Mouse (Mus musculus): ENCODE measurements around the gene Epha8.

The Epha8 gene

GRCm38 (mm10) chr4:136956751-136957446 lies at the start of gene Epha8:
Gene Epha8 (minus strand): TSS chr4:136956816.
- no peak for DNase-seq

GRCm38 (mm10) chr4:137001825-137002224 lies 45.2 kb upstream of the Epha8 start:
- DNase-seq = no peak

GRCm38 (mm10) chr4:137001020-137001419 lies 44.4 kb upstream of the Epha8 start:
- no peak for DNase-seq

GRCm38 (mm10) chr4:136998371-136998770 lies 41.8 kb upstream of the Epha8 start:
- no peak for DNase-seq

DNA sequence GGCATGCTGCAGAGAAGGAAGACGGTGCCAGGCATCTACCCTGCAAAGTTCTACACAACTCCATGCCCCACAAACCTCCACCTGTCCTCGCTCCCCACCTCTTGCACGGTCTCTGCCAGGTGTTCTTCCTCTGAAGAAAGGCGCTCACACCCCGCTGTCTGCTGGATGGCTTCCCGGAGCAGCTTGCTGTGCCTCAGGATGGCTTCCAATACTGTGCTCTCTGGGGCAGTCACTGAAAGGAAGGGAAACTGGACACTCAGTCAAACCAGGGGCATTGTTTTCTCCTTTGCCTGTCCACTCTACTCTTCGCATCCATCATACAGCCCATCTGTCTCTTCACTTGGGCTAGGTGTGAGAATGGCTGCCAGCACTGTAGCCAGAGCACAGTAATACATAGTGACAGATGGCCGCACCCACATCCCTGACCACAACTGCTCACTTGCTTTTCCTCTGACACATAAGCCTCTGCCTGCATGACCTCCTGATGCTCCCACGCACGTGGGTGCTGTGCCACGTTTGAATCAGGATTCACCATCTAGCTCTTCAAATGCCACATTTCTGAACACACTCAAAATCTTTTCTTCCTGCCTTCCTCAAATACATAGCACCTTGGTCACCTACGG lies 41.2 kb upstream of the Epha8 start:
- no peak for DNase-seq

DNA sequence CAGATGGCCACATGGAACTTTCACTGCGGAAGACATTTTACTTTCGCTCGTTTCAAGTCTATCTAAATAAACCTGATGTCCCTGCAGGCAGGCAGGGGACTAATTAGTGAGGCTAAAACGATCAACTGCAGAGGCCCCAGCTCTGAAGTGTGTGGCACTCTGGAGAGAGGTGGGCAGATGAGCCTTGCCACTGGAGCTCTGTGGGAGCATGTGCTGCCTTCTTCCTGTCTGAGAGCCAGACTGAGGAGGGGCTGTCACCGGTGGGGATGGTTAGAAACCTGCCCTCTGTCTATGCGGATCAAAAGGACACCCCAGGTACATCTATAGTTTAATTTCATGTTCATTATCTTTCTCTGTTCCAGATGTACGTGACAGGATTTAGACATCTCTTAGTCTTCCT lies 40.3 kb upstream of the Epha8 start:
- no peak for DNase-seq

DNA sequence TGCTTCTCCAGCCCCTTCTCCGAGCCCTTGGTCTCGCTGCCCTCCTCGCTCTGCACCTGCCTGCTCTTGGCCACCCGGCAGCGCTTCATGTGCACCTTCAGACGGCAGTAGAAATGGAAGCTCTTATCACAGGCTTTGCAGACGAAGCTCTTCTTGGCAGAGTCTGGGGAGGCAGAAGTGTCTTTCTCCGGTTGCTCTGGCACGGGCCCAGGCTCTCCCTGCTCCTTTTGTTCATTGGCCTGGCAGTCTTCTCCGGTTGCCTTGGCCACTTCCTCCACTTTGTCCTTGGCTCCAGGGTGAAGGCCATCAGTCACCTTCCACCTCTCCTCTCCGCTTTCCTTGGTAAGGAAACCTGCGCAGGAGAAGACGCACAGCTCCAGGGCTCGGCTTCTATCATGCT lies 38.7 kb upstream of the Epha8 start:
- no peak for DNase-seq

DNA sequence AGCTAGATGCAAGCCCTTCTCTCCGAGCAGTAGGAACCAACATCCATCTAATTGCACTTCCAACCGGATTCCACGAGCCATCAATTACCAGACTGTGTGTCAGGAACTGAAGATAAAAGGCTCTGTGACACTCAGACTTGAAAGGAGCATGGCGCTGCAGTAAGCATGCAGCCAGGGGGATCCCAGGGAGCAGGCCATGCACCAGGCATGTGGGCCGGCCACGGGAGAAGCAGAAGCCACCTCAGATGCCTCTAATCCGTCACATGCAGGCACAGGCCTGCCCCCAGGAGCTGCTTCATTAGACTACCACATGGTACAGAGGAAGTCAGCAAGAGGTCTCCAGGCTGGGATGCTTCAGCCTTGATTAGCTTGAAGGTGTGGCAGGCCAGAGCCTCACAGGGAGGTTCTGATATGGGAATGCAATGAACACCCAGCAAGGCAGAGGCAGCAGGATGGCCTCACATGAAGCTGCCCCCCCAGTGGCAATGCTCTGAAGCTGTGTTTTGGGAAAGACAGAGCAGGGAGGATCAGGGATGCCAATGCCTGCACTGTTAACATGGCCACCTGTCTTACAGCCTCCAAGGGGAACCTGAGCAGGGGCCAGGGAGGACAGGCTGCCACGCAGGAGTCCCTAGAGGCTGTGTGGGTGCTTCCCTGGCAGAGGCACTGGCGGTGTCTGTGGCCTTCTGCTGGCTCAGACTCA lies 25.5 kb upstream of the Epha8 start:
- no peak for DNase-seq

GRCm38 (mm10) chr4:136981347-136981746 lies 24.7 kb upstream of the Epha8 start:
- DNase-seq = no peak

DNA sequence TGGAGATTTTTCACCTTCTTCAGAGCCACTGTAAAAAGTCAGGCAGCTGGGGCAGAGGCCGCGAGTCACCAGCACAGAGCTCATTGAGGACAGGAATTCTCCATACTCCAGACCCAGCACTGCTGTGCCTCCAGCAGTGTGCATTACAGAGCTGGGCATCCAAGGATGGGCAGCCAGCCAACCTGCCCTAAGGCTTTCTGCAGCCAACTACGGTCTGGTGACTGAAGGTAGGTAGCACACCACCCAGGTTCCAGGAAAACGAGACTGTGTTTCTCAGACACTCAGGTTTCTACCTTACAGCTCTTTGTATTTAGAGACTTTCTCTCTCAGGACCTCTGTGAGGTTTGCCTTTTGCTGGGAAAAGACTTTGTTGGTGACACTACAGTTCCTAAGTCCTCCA lies 24.3 kb upstream of the Epha8 start:
- no peak for DNase-seq

DNA sequence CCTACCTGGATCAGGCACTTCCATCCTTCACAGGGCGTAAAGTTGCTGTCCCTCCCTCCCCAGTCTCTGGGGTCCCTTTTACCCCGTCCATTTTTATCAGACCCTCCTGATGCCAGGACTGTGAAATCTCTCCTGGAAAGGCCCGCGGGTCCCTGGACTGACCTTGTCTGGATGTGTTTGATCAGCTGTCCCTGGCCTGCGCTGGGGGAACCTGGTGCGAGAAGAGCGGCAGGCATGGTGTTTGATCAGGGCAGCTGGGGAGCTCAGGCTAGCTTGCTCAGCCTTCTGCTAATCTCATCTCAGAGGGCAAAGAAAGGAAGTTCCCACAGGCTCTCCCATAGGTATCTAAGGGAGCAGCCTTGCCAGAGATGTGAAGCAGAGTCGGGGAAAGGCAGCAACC lies 20.6 kb upstream of the Epha8 start:
- DNase-seq = no peak

GRCm38 (mm10) chr4:136970939-136971338 lies 14.3 kb upstream of the Epha8 start:
- DNase-seq = no peak

DNA sequence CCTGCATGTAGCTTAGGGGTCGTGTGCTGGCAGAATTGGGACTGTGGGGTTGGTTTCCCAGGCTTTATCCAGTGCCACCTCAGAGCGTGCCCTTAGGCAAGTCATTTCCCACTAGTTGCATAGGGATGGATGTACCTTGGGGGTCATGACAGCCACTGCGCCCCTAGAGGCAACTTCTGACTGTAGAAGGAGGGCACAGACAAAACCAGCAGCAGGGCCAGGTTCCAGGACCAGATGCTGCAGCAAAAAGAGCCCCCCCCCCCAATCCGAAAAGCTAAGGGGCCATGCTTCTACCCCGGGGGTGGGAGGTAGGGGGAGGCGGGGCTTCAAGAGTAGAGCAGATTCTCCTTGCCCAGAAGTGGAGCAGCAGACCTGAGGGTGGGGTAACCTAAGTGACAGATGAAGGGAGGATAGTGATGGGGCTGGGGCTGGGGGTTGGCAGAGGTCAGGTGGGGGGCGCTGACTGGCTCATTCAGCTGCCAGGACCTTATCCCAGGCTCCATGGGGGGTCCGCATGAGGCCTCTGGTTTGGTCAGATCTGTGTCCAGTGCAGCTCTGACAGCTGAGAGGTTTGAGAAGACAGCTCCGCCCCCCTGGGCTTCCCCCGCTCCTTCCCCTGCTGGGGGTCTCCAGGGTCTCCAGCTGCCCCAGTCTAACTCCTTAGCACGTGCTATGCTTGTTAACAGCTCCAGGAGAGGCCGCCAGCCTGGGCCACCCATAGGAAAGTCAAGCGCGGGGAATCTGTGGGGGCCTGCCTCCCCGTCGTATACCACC lies 13.1 kb upstream of the Epha8 start:
- DNase-seq = no peak

DNA sequence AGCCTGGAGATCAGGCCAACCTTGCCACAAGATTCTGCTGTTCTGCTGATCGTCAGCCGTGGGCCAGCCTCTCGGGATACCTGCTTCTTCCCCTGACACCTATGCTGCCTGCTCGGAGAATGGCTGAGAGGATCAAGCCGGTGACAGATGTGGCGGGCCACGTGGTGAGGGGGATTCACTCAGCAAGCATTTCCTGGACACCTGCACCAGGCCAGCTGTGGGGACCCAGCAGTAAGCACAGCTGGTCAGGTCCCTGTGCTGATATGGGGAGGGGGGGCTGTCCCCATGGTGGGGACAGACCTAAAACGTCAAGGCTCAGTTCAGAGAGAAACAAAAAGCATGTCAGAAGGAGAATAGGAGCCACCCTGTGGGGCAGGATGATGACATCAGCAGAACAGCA lies 12.5 kb upstream of the Epha8 start:
- no peak for DNase-seq

DNA sequence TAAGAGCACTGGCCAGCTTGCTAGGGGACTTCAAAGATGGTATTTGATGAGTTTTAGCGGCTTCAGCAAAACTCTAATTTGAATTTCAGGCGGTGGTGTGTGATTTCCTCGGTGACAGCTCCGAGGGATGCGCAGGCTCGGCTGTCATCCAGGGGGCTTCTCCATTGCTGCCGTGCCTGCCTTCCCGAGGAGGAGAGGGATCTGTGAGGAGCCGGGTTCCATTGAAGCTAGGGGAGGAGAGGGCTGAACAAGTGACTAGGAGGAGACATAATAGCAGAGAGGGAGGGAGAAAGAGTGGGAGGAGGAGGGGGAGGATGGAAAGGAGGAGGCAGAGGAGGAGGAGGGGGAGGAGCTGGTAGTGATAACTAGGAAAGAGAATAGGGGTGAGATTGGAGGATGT lies 10.9 kb upstream of the Epha8 start:
- no peak for DNase-seq

DNA sequence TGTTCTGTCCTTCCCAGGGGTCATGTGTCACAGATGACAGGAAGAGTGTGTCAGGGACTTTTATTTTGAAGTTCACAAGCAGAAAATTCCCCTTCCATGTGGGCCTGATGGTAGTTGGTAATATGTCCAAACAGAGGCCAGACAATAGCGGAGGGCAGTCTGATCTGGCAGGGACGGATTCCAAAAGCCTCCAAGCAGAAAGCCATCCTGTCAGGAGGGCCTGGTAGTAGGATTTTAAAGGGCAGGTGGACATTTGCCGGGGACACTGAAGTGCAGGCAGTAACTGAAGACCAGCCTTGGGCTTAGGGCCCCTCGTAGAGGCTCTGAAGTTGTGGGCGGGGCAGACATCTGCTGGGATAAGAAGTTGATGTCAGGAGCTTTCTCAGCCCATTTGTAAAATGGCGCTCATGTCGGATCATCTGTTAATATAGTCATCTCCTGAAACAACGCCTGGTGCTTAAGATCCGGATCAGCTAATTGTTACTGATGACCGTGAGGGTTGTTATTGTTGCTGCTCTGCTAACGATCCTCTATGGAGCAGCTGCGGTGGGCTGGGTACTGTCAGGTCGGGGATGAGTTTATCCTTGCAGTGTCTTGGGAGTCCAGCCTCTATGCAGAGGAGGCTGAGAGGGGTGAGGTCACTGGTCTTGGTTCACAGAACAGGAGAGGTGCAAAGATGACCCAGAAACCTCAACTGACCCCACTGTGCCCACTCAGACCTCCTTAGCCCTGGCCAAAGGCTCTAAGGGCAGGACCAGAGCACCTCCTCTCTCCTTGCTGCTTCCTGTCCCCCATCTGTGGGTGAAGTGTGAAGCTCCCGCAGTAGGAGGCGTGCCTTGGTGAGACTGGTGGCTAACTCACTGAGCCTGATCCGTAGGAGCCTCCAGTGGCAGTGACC lies 10.1 kb upstream of the Epha8 start:
- DNase-seq = no peak

GRCm38 (mm10) chr4:136964990-136965421 lies 8.4 kb upstream of the Epha8 start:
- no peak for DNase-seq

DNA sequence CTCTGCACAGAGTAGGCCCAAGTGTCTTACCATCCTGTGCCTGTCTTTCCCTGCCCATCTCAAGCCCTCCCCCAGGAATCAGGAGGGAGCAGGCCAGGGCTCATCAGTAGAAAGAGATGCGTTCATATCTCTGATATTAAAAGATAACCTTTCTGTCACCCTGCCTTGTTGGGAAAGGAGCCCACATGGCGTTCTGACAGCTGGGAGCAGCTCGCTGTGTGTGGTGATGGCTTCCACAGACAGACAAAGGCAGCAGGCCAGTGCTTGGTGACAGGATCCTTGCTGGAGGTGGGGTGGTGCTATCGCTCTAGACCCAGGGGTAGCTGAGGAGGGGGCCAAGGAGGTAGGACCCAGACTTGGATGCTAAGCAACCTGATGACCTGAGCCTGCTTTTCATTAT lies 5.8 kb upstream of the Epha8 start:
- DNase-seq = no peak

DNA sequence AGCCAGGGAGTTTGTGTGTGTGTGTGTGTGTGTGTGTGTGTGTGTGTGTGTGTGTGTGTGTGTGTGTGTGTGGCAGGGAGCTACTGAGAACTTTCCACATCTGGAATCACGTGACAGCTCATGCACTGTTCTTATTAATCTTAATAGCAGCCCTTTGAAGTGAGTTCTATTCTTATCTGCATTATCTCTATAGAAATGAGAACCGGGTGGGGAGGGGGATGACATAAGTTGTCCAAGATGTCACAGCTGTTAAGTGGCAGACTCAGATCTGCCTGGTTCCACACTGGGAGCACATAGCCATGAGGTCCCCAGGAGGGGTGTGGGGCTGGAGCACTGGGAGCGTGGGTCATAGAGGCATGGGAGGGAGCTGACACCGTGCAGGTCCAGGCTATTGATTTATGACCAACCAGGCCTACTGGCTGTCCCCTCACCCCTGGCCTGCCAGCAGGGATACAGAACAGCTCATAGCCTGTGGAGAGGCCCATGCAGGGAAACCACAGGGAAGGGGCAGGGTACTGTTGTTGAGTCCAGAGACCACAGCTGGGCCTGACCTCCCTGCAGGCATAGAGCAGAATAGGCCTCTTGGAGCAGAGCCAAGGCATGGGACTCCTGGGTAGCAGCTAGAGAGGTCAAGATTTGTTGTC lies 5.1 kb upstream of the Epha8 start:
- DNase-seq = no peak

GRCm38 (mm10) chr4:136960581-136960980 lies 4.0 kb upstream of the Epha8 start:
- DNase-seq = no peak

DNA sequence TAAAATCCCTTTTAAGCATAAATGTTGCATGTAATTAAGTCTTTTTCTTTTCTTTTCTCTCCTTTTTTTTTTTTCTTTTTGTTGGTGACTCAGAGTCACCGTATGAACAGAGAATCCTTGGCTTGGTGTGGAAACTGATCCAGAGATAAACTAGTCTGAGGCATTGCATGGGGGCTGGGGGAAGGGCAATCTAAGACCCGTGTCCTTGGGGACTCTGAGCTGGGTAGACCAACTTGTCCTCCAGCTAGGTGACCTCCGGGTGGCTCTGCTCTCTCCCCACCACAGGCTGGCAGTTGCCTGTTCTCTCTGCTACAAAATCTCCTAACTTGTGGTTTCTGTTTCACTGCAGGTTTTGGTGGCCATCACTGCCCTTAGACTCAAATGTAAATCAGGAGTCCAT lies 3.5 kb upstream of the Epha8 start:
- DNase-seq = no peak

GRCm38 (mm10) chr4:136954562-136954961 lies 2.1 kb downstream of the Epha8 start:
- no peak for DNase-seq
